Mouse (Mus musculus): ENCODE data around the gene A630095N17Rik.

The A630095N17Rik gene

GRCm38 (mm10) chr1:75179334-75180104 lies 52.4 kb downstream of the A630095N17Rik start:
- DNase-seq (ENCODE audit: extremely low read depth, low read depth), result peak; percentile 87

Measured in MEL-GATA-1-ER (cell line).